Mouse (Mus musculus) mesoderm, embryonic 11.5 days (tissue): ENCODE measurements around the gene Car5a.
A peak's percentile ranks its signal among the peaks of the same experiment; 100 is the strongest.

Source experiments
- DNase-seq: peaks from one replicate; pipeline ENCODE4 v3.0.0-alpha.2; 2012; ENCODE audit warnings: low read depth, low spot score

The Car5a gene

DNA sequence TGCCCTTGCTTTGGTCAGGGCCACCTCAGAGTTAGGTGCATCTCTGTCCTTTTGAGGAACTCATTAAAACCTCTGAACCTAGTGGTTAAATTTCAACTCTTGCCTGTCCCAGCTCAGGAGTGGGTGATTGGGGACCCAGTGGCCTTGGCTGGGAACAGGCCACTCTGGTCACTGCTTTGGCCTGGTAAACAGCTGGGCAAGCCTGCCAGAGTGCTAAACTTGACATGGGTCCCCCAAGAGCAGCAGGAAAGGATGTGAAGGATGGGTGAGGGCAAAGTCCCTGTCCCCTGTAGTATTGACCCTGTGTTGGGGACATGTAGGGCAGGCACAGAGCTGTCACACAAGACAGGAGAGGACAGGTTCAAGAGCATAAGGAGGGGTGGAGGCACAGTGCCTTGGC is at the start of gene Car5a:
Car5a (minus strand) TSS at position 74 of the 400 bp plus-strand sequence.
- DNase-seq, result no peak

- no peak for DNase-seq
Measured at GRCm38 (mm10) chr8:121992911-121993310, 48.2 kb upstream of the Car5a start.

- DNase-seq, result no peak
Measured at GRCm38 (mm10) chr8:121991611-121992010, 46.9 kb upstream of the Car5a start.

DNA sequence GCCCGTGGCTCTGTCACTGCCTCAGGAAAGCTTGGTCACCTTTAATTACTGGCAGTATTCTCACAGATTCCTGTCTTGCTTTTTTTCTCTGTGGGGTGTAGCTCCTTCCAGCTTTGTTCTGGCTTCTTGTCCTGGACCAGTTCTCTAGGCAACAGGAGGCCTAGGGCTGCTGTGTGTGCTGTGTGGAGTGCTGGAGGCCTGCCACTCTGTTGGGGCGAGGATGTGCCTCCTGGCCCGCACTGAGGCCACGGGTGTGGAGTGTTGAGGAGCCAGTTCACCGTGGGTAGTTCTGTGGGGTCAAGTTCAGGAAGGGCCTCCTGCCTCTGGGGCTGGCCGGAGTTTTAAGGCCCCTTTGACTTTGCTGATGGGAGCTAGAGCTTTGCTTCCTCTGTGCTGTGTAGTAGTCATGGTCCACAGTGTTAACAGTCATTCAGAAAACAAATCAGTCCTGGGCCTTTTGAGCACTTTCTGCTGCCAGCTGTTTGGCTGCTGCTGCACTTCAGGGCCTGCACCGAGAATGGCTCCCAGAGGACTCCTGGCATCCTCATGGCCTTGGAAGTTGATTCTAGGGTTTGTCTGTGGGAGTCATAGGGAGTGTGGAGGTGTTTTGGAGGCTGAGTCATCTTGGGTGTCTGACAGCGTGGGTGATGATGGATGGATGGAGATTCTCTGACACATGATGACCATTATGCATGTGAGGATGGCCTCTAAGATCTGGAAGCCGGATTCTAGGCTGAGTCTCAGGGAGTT is 46.0 kb upstream of the Car5a start:
- no peak for DNase-seq

GRCm38 (mm10) chr8:121987892-121988291 is 43.2 kb upstream of the Car5a start:
- DNase-seq, result no peak

DNA sequence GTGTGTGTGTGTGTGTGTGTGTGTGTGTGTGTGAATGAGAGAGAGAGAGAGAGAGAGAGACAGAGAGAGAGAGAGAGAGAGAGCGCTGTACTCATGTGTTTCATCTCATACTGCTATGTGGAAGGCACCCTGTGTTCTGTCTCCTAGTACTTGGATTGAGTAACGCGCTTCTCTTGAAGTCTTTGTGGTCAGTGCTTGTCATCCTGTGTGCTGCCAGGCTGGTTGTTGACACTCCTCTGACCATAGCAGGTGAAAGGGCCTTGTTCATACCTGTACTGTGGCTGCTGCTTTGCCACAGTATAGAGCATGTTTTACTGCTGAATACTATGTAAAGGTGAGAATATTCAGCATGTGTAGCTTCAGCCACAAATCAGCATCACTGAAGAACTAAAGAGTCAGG is 41.0 kb upstream of the Car5a start:
- DNase-seq, result no peak

GRCm38 (mm10) chr8:121981520-121981895 is 36.8 kb upstream of the Car5a start:
- DNase-seq, result no peak

DNA sequence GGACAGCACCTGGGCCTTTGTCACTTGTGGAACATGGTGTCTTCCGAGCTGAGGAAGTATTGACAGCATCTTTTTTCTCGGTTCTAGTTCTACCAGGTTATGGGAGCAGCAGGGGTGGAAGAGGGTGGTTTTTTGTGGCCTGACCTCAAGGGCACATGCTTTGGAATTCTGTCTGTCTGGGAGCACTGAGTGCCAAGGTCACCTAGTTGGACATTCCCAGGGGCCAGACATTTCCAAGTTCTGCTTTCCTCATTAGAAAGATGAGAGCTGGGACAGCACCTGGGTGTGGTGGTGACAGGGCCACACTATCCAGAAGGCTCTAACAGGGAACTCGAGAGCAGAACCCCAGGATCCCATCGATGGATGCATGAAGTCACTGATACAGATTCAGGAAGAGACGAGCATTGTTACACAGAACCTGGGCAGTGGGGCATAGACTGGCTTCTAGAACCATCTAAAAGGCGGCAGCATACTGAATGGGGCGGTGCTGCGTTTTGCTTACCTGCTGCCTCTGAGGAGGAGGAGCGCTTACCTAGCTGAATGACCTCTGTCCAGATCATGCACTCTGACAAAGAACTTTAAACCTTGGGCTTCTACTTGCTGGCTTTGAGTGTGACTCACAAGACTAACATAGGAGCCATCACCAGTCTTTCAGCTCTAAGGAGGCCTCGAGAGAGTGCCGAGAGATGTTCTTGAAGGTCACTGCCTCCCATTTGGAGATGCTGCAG is 36.3 kb upstream of the Car5a start:
- no peak for DNase-seq

DNA sequence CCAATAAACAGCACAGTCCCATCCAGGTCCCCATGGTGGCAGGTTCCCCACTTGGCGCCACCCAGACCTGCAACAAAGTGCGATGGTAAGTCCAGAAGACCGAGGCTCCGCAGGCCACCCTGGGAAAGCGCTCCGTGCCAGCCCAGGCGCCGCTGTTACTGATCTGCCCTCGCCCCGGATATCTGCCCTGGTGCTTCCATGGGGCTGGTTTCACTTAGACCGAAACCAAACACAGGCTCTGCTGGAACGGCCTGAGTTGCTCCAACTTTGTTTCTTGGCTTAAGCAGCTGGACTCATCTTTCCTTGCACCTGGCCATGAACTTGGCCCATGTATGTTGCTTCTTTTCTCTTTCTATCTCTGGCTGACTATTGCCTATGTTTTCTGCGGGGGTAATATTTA is 34.0 kb upstream of the Car5a start:
- no peak for DNase-seq

DNA sequence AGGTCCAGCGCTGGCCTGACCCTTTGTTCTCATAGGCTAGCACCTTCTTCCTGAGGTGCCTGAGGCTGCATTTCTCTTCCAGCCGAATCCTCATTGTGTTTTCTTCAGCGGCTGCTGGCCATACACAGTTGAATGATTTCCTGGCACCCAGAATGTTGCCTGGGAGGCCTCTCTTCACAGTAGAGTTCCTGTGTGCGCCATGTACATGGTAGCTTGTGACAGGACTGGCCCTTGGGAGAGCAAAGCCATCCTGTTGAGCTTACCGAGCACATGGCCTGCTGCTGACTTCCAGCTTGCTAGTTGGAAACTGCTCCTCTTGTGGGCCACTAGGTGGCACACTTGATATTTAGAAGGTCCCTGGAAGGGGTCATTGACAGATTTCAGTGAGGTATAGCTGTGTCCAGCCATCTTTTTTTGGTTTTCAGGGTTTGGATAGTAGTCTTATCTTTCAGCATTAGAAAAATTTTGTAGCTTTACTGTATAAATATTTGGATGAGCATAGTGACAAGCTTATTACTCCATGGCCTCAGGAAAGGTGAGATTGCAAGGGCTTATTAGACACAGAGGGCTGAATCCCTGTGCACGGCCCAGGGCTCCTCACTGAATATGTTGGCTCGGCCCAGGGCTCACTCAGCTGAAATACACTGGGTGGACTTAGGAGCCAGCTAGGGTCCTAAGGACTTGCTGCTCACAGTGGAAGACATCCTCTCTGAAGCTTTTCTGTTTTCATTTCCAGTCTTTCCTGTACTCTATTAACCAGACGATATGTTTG is 33.3 kb upstream of the Car5a start:
- peak; percentile 79 for DNase-seq

DNA sequence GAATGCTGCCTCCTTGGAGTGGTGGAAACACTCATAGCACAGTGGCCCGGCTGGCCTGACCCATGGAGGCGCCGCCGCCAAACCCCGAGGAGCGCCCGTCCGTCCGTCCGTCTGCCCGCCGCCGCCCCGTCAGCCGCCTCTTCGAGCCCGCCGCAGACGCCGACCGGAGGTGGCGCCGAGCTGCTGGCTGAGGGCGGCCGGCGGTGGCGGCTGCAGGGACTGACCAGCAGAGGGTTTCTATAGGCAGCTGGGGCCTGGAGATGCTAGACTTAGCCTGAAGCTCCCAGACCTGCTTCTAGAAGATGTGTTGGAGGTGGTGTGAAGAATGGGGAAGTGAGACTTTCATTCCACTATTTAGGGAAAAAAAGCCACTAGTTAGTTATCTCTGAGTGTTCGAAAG is 29.2 kb upstream of the Car5a start:
- DNase-seq, result no peak

DNA sequence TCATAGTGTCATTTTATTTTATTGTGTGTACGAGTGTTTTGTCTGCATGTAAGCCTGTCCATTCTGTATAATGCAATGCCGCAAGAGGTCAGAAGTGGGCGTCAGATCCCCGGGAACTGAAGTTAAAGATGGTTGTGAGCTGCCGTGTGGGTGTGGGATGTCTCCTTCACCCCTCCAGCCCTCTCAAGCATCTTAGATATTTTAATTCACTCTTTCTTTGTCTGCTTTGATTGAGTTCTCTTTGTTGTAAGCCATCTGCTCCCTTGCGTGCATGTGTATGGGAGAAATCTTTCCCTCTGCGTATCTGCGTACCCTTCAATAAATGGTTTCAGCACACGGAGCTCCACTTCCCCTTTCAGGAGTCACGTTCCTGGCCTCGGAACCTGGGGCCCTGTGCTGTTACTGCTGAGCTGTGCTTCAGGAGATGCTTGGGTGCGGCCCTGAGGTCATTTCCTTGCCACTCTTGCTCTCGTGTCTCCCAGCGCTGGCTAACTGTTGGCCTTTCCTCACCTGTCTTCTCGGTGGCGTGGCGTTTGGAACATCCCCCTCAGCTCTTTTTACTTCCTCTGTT is 26.9 kb upstream of the Car5a start:
- no peak for DNase-seq

DNA sequence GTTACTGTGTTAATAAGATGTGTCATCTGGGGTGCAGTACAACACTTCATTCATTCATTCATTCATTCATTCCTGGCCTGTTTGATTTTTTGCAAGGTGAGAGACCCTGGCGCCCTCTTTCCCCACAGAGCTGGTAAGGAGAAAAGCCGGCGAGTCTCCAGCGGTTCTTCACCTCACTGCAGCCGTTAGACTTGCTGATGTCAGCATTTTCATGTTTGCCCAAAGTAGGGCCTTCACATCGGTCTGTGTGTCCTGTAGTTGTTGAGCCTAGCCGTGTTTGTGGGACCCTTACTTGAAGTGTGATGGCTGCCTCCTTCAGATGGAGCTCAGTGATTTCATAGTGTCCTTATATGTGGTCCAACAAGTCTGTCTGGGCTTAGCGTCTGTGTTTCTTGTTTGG is 25.5 kb upstream of the Car5a start:
- no peak for DNase-seq

DNA sequence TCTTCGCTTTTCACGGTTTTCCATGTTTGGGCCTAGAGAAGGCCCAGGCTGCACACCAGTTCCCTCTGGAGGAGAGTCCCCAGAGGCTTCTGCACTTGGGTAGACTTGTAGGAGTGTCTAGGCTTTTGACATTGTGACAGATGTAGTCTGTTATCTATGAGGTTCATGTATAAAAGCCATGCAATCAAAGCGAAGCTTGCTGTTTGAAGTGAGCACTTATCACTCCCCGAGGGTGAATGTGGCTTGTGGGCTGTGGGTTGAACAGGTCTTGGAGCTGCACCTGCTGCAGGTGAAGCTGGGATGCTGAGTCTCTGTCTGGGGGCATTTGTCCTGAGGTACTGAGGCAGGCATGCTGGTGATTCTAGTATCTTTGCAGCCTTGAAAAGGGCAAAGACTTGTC is 23.8 kb upstream of the Car5a start:
- no peak for DNase-seq

DNA sequence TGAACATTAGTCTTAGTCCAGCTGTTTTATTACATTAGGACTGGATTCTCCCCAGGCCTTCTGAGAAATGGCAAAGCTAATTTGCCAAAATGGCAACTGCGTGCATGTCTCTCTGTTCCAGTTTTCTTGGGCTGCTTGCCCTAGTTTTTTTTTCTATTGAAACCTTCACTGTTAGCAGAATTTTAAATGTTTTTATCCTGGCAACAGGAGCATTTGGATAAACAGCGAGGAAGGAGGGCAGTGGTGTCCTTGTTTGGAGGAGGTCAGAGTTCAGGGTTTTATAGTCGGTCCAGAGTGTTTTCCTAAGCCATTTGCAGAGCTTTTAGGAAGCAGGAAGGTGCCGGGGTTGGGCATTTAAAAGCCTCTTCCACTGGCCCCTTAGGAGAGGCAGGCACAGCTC is 23.3 kb upstream of the Car5a start:
- DNase-seq, result no peak

DNA sequence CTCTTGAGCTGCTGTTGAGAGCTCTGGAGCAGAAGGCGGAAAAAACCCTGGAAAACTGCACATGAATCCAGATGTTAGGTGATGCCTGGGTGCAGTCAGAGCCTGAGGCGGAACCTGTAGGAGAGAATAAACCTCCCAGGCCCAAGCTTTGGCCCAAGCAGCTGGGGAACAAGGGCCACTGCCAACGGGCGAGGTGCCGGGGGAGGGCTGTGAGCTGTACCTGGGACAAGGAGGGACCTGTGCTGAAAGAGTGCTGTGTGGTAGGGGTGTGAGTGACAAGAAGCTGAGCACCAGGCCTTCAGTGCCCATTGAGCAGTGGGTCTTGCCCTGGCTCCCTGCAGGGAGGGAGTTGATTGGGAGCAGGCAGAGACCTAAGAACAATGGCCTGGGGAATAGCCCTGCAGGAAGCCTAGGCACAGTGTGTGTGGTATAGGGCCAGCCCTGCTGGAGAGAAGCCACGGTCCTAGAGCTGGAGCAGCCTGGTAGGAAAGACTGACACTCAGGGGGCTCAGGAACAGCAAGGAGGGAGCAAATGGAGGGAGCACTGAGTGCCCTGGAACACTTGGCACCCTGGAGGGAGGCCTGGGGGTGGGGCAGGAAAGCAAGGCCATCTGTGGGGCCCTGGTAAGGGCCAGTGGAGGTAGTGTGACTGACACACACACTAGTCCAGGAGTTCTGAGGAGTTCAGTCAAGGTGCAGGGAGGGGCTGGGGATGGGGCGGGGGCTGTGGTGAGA is 22.2 kb upstream of the Car5a start:
- DNase-seq, result no peak

DNA sequence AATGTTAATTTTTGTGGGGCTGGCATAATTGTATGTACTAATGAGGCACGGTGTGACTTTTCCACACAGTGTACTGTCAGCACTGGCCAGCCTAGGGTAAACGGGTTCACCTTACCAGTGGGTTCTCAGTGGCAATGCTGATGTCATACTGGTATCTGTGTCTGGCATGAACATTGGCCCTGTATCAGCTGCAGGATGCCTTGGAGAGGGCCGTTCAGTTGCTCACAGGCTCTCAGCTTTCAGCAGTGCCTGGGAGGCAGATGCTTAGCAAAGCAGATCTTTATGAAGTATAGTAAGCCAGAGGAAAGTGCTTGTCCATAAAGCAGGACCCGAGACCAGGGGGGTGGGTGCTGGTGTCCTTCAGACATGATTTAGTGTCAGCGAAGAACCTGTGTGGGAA is 21.4 kb upstream of the Car5a start:
- no peak for DNase-seq

GRCm38 (mm10) chr8:121964716-121965512 is 20.2 kb upstream of the Car5a start:
- DNase-seq, result peak; percentile 79

- DNase-seq, result no peak
Measured at GRCm38 (mm10) chr8:121962892-121963291, 18.2 kb upstream of the Car5a start.

- no peak for DNase-seq
Measured at GRCm38 (mm10) chr8:121958395-121958794, 13.7 kb upstream of the Car5a start.
